Mouse (Mus musculus) hindbrain, postnatal 0 days (tissue): Measurements from ENCODE around the gene Samd14. TPM values are rescaled to one million over a fixed set of nuclear protein-coding genes. Genes with fewer than 3 reads are reported as not detected.
A peak's percentile ranks its signal among the peaks of the same experiment; 100 is the strongest.

ENCODE experiments used
- ATAC-seq: fragments of 200-750 bp; cut with Nextera tagmentation; 2 replicates; pipeline ENCODE4 v1.8.0; 2017; ENCODE audit warnings: mild to moderate bottlenecking, moderate TSS enrichment, moderate library complexity
- DNase-seq: peaks from one replicate; pipeline ENCODE4 v3.0.0-alpha.2; 2015; ENCODE audit warnings: low spot score
- H3K27ac ChIP-seq: fragments of 300-500 bp; sonication (generic); 2 replicates; pipeline ENCODE4 v1.5.1; 2014; ENCODE audit warnings: mild to moderate bottlenecking
- H3K27me3 ChIP-seq: fragments of 300-500 bp; sonication (generic); 2 replicates; pipeline ENCODE4 v1.6.1; 2014; ENCODE audit warnings: low read length, mixed read lengths; ENCODE audit not compliant: insufficient read depth
- H3K36me3 ChIP-seq: fragments of 300-500 bp; sonication (generic); 2 replicates; pipeline ENCODE4 v1.6.1; 2014; ENCODE audit warnings: low read length, mixed read lengths; ENCODE audit not compliant: insufficient read depth
- H3K4me1 ChIP-seq: fragments of 300-500 bp; sonication (generic); 2 replicates; pipeline ENCODE4 v1.6.1; 2014; ENCODE audit warnings: antibody characterized with exemption, low read length, mixed read lengths; ENCODE audit not compliant: insufficient read depth
- H3K4me2 ChIP-seq: fragments of 300-500 bp; sonication (generic); 2 replicates; pipeline ENCODE4 v1.6.1; 2014; ENCODE audit warnings: low read depth, mild to moderate bottlenecking, low read length, moderate library complexity, mixed read lengths
- H3K4me3 ChIP-seq: fragments of 300-500 bp; sonication (generic); 2 replicates; pipeline ENCODE4 v1.5.1; 2014; ENCODE audit warnings: low read length
- H3K9ac ChIP-seq: fragments of 300-500 bp; sonication (generic); replicated peaks from 2 replicates; pipeline ENCODE4 v1.6.1; 2014; ENCODE audit warnings: mild to moderate bottlenecking, low read length, moderate library complexity, mixed read lengths
- H3K9me3 ChIP-seq: fragments of 300-500 bp; sonication (generic); 2 replicates; pipeline ENCODE4 v1.6.1; 2016; ENCODE audit warnings: low read length, mixed read lengths
- CTCF ChIP-seq: IDR thresholded peaks from 2 replicates; pipeline ENCODE4 v1.5.1; 2016; ENCODE audit warnings: antibody characterized with exemption, control low read depth, low read depth
- WGBS: fragments of 180-500 bp; shearing (Covaris S2); extraction: QIAGEN DNeasy Blood & Tissue Kit; methylation state at CpG from one replicate; pipeline ENCODE4 v1.1.7; 2014; 5-methylcytosine and 5-hydroxymethylcytosine counted together
- polyA plus RNA-seq: library from polyadenylated mRNA; unstranded; fragments of >200 nt; fragmentation: Nextera tagmentation; extraction: Ambion mirVana; gene quantifications from 2 replicates; pipeline ENCODE4 v1.2.1, GENCODE M21; 2015
- total RNA-seq: library from RNA; depleted of rRNA; stranded (reverse); fragments of >200 nt; gene quantifications from 2 replicates; pipeline ENCODE4 v1.2.3, GENCODE M21; 2014

Gene Samd14
- total and polyA plus RNA-seq, 2 experiments from 2014 or later: 137 to 216 TPM

- Histone ChIP-seq H3K36me3 (peaks cover 24% of the 10 kb centered on the region), H3K4me3 (no peak overlapping the region), H3K4me2 (no peak overlapping the region), H3K9ac (no peak overlapping the region), H3K4me1 (no peaks in the 10 kb centered on the region), H3K9me3 (no peaks in the 10 kb centered on the region), H3K27ac (peak overlapping the region; percentile 68), H3K27me3 (no peaks in the 10 kb centered on the region)
- ATAC-seq (peak; percentile 5; the same call in 1 of the 2 replicates), DNase-seq (no peak)
- no peak for TF ChIP-seq CTCF
- WGBS: 30% methylated on average over 13 of the region's 13 CpGs
Observed at GRCm38 (mm10) chr11:95027850-95028470, 18.3 kb downstream of the Samd14 start.

- H3K4me1 ChIP-seq: no peaks in the 10 kb centered on the region
- no peak overlapping the region for H3K4me2 ChIP-seq
- 0 out of 2 replicates have a peak, but pooled peaks cover 5% of the 10 kb centered on the region for H3K36me3 ChIP-seq
- ATAC-seq (no peak), DNase-seq (no peak)
- no peaks in the 10 kb centered on the region for H3K27me3 ChIP-seq
- no peaks in the 10 kb centered on the region for H3K9me3 ChIP-seq
- H3K9ac ChIP-seq: no peak overlapping the region
- no peak for TF ChIP-seq CTCF
- 41% methylated on average over 6 of the region's 6 CpGs for WGBS
- H3K27ac ChIP-seq: no peak overlapping the region
- H3K4me3 ChIP-seq: no peak overlapping the region
Observed at GRCm38 (mm10) chr11:95032945-95033344, 23.3 kb downstream of the Samd14 start.

GRCm38 (mm10) chr11:95033617-95034016 is 23.9 kb downstream of the Samd14 start:
- ATAC-seq (no peak), DNase-seq (no peak)
- Histone ChIP-seq H3K9me3 (no peaks in the 10 kb centered on the region), H3K4me3 (no peak overlapping the region), H3K4me2 (no peak overlapping the region), H3K9ac (no peak overlapping the region), H3K27ac (no peak overlapping the region), H3K4me1 (no peaks in the 10 kb centered on the region), H3K36me3 (0 out of 2 replicates have a peak, but pooled peaks cover 5% of the 10 kb centered on the region), H3K27me3 (no peaks in the 10 kb centered on the region)
- no peak for TF ChIP-seq CTCF
- WGBS: 85% methylated on average over 14 of the region's 14 CpGs

GRCm38 (mm10) chr11:95034902-95035301 is 25.2 kb downstream of the Samd14 start:
- H3K4me3 ChIP-seq: no peak overlapping the region
- no peak for ATAC-seq

GRCm38 (mm10) chr11:95036521-95036920 is 26.8 kb downstream of the Samd14 start:
- Histone ChIP-seq H3K36me3 (no peaks in the 10 kb centered on the region), H3K27ac (peak overlapping the region; percentile 62), H3K4me2 (no peak overlapping the region), H3K4me3 (no peak overlapping the region), H3K9ac (no peak overlapping the region), H3K9me3 (no peaks in the 10 kb centered on the region), H3K4me1 (peaks cover 9% of the 10 kb centered on the region; the same call in 1 of the 2 replicates), H3K27me3 (no peaks in the 10 kb centered on the region)
- DNase-seq (no peak), ATAC-seq (no peak)
- WGBS: 93% methylated on average over 5 of the region's 5 CpGs
- no peak for TF ChIP-seq CTCF

More at GRCm38 (mm10) chr11:95034902-95035301, 25.2 kb downstream of the Samd14 start:
- no peaks in the 10 kb centered on the region for H3K36me3 ChIP-seq
- H3K9me3 ChIP-seq: no peaks in the 10 kb centered on the region
- no peak overlapping the region for H3K27ac ChIP-seq
- H3K9ac ChIP-seq: no peak overlapping the region
- DNase-seq: no peak
- peaks cover 2% of the 10 kb centered on the region; the same call in 1 of the 2 replicates for H3K4me1 ChIP-seq
- no peak for TF ChIP-seq CTCF
- WGBS: 68% methylated on average over 10 of the region's 10 CpGs
- no peak overlapping the region for H3K4me2 ChIP-seq
- no peaks in the 10 kb centered on the region for H3K27me3 ChIP-seq

- TF ChIP-seq CTCF: no peak
- Histone ChIP-seq H3K27ac (peak overlapping the region; percentile 62), H3K4me2 (no peak overlapping the region), H3K4me3 (no peak overlapping the region), H3K9ac (no peak overlapping the region), H3K4me1 (peaks cover 11% of the 10 kb centered on the region; the same call in 1 of the 2 replicates), H3K9me3 (no peaks in the 10 kb centered on the region), H3K27me3 (no peaks in the 10 kb centered on the region), H3K36me3 (no peaks in the 10 kb centered on the region)
- ATAC-seq: no peak
- DNase-seq: peak; percentile 58
- 35% methylated on average over 6 of the region's 6 CpGs for WGBS
Observed at GRCm38 (mm10) chr11:95037306-95037705, 27.6 kb downstream of the Samd14 start.

GRCm38 (mm10) chr11:95038156-95038817 is 28.6 kb downstream of the Samd14 start:
- WGBS: 66% methylated on average over 14 of the region's 14 CpGs
- Histone ChIP-seq H3K27ac (no peak overlapping the region), H3K36me3 (no peaks in the 10 kb centered on the region), H3K4me1 (peaks cover 11% of the 10 kb centered on the region; the same call in 1 of the 2 replicates), H3K4me3 (no peak overlapping the region), H3K4me2 (no peak overlapping the region), H3K27me3 (no peaks in the 10 kb centered on the region), H3K9ac (no peak overlapping the region), H3K9me3 (no peaks in the 10 kb centered on the region)
- no peak for ATAC-seq
- TF ChIP-seq CTCF: no peak
- no peak for DNase-seq
